Mouse (Mus musculus): ENCODE measurements at regions not wholly inside any gene's neighbourhood (a gene's known extent, or its start where the extent isn't known, plus 50 kb on each side); places are given as distances from the start of the nearest gene placed in this dataset.
"Not testable (repeated sequence)": the region's sequence is repeated elsewhere in the genome, so short reads cannot be mapped to it uniquely, and the experiment has no call there.

GRCm38 (mm10) chr10:114265927-114266326 lies 536.2 kb downstream of the Trhde start:
- DNase-seq (ENCODE audit: low spot score in 2 of 2), result peak in 1 of 2 experiments; percentile 4

- no peak for DNase-seq (ENCODE audit: low spot score in 2 of 2)
These were observed 560.5 kb downstream of the Trhde start for GRCm38 (mm10) chr10:114241606-114242005.

- DNase-seq (ENCODE audit: low spot score in 2 of 2), result no peak
These were observed 574.5 kb downstream of the Trhde start for GRCm38 (mm10) chr10:114227635-114228034.

DNA sequence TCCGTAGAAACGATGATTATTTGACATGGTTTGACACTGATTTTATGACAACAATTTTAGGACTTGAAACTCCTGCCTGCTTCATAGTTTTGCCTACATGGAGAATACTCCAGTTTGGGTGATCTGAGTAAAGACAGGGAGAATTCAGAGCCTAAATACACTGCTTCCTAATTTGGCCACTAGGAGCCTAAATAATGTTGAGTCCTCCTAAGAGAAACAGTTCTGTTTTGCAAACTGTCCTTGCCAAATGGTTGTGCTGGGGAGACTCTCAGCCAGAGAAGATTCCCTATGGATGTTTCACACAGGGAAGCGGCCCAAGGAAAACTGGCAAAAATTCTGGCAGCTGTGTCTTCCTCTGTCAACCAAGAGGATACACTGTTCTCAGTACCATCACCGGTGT lies 600.5 kb downstream of the Trhde start:
- DNase-seq (ENCODE audit: low spot score in 2 of 2), result no peak

DNA sequence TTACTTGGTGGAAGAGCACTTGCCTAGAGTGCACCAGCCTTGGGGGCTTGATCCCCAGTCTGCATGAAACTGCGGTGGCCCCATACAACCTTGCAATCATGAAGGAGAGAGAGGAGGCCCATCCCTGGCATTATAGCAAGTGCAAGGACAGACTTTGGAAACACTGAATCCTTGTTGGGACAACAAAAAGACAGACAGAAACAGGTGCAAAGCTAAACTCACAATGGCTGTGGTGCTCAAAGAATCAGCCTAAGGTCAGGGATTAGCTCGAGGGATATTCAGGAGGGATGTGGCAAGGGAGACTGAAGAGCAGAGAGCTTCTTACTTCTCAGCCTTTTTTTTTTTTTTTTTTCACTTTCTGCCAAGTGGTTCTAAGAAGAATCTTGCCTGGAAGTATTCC lies 601.2 kb downstream of the Trhde start:
- no peak for DNase-seq (ENCODE audit: low spot score in 2 of 2)

GRCm38 (mm10) chr10:114186287-114186686 lies 615.8 kb downstream of the Trhde start:
- no peak for DNase-seq (ENCODE audit: low spot score in 2 of 2)

- not testable (repeated sequence) for DNase-seq (ENCODE audit: low spot score in 2 of 2)
These were observed 658.8 kb downstream of the Trhde start for GRCm38 (mm10) chr10:114143345-114143744.

GRCm38 (mm10) chr10:114137924-114138323 lies 664.2 kb downstream of the Trhde start:
- DNase-seq (ENCODE audit: low spot score in 2 of 2), result no peak

DNA sequence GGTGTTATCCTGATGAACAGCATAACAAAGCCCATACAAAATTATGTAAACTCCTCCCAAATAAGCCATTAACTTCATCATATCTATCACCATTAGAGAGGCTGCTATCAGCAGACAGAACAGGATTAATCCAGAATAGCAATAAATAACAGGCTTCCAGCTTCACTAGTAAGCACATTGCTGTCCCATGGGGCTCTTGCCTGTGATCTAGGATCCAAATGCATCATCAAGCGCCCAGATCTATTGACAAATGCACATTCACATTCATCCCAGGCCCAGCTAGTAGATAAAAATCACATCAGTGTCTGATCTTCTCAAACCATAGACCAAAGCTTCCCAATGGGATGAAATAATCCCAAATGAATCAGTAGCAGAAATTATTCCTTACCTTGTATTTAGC lies 665.0 kb downstream of the Trhde start:
- no peak for DNase-seq (ENCODE audit: low spot score in 2 of 2)

Data from left cerebral cortex, adult 8-10 months (tissue).